Comparison of ENCODE assay signal across 8 mouse cellular contexts in genomic region chrX:167233104-167233687, GRCm38 (mm10). TPM values are rescaled to one million over a fixed set of nuclear protein-coding genes. Genes with fewer than 3 reads are reported as not detected.
DNase-seq lines count a peak whose midpoint lies in the region; ATAC-seq and TF ChIP-seq lines count a peak whose summit lies in the region.

No protein-coding gene starts in this region.

- H3K9me3 ChIP-seq in heart, embryonic 13.5 days = no peaks in the 10 kb centered on the region
- no peaks in the 10 kb centered on the region for H3K9me3 ChIP-seq in kidney, postnatal 0 days (replicated peaks; ENCODE audit: low read length)

- no peak overlapping the region for H3K27ac ChIP-seq in heart, embryonic 13.5 days (replicated peaks)
- no peak overlapping the region for H3K27ac ChIP-seq in kidney, postnatal 0 days

- no peaks in the 10 kb centered on the region for H3K36me3 ChIP-seq in heart, embryonic 13.5 days
- no peaks in the 10 kb centered on the region for H3K36me3 ChIP-seq in kidney, postnatal 0 days (ENCODE audit: insufficient read depth, low read length)

- ATAC-seq in activated CD4-positive, CD25-positive, alpha-beta regulatory T cell, adult 4 months = peak; percentile 53
- no peak for ATAC-seq in heart, embryonic 13.5 days (ENCODE audit: extremely low read depth, insufficient number of reproducible peaks, low FRiP score, low TSS enrichment)
- peak; percentile 65; the same call in 1 of the 2 replicates for ATAC-seq in kidney, postnatal 0 days (replicated peaks; ENCODE audit: low FRiP score, low read depth)
- peak; percentile 59 for ATAC-seq in neutrophil, adult 5-6 weeks (ENCODE audit: extremely low read depth, insufficient number of reproducible peaks, low FRiP score, poor library complexity, severe bottlenecking)

- peak; percentile 86 for DNase-seq in CD4-positive, CD25-positive, alpha-beta regulatory T cell, adult 2 months (ENCODE audit: low read depth, low spot score)
- DNase-seq in embryo, embryonic 9.5 days (ENCODE audit: extremely low spot score) = peak; percentile 50
- peak; percentile 74 for DNase-seq in kidney, postnatal 0 days (ENCODE audit: low spot score)
- peak; percentile 69 to 73 for DNase-seq in lung, adult 18-20 months
- DNase-seq in yolk sac, embryonic 10.5 days (ENCODE audit: low spot score) = peak; percentile 21

- H3K4me3 ChIP-seq in heart, embryonic 13.5 days = no peak overlapping the region
- no peak overlapping the region for H3K4me3 ChIP-seq in kidney, postnatal 0 days (replicated peaks; ENCODE audit: low read depth, low read length)

- H3K4me2 ChIP-seq in heart, embryonic 13.5 days = 0 out of 2 replicates have a peak overlapping the region, but pooled peaks have one; percentile 5
- H3K4me2 ChIP-seq in kidney, postnatal 0 days (ENCODE audit: low read length) = no peak overlapping the region

- H3K27me3 ChIP-seq in heart, embryonic 13.5 days (replicated peaks) = 0 out of 2 replicates have a peak, but pooled peaks cover 5% of the 10 kb centered on the region
- H3K27me3 ChIP-seq in kidney, postnatal 0 days (ENCODE audit: insufficient read depth, low read length) = no peaks in the 10 kb centered on the region

- peak; percentile 82 for TF ChIP-seq CTCF in kidney, postnatal 0 days (IDR thresholded peaks at IDR 0.05; ENCODE audit: low read depth)

- no peak overlapping the region for H3K9ac ChIP-seq in heart, embryonic 13.5 days
- no peak overlapping the region for H3K9ac ChIP-seq in kidney, postnatal 0 days (ENCODE audit: low read depth, low read length)

- no peaks in the 10 kb centered on the region for H3K4me1 ChIP-seq in heart, embryonic 13.5 days
- no peaks in the 10 kb centered on the region for H3K4me1 ChIP-seq in kidney, postnatal 0 days (replicated peaks; ENCODE audit: insufficient read depth, low read length)

- WGBS in heart, embryonic 13.5 days = 14% methylated on average over 9 of the region's 9 CpGs
- WGBS in kidney, postnatal 0 days = 38% methylated on average over 9 of the region's 9 CpGs

RNA-seq across cellular contexts. Expression of gene Tmsb4x, which starts 24.1 kb away (rescaled TPM):
- polyA plus RNA-seq in activated CD4-positive, CD25-positive, alpha-beta regulatory T cell, adult 4 months (2017; shearing (Covaris generic)) = over 10,000 TPM; 15,449 to 15,725 TPM
- polyA plus RNA-seq in heart, embryonic 13.5 days (2015; fragmentation: Nextera tagmentation; extraction: Ambion mirVana) = 3,022 and 3,158 TPM in 2 replicates
- polyA plus RNA-seq in kidney, postnatal 0 days (2015; fragmentation: Nextera tagmentation; extraction: Ambion mirVana) = 3,825 and 4,073 TPM in 2 replicates
- 5,959 and 5,978 TPM in 2 replicates for total RNA-seq in neutrophil, adult 5-6 weeks (2017)

RNA-seq across cellular contexts. Expression of gene Tlr8, which starts 30.9 kb away (rescaled TPM):
- not detected for polyA plus RNA-seq in activated CD4-positive, CD25-positive, alpha-beta regulatory T cell, adult 4 months (2017; shearing (Covaris generic))
- 0.24 and 0.57 TPM in 2 replicates for polyA plus RNA-seq in heart, embryonic 13.5 days (2015; fragmentation: Nextera tagmentation; extraction: Ambion mirVana)
- polyA plus RNA-seq in kidney, postnatal 0 days (2015; fragmentation: Nextera tagmentation; extraction: Ambion mirVana) = 0.18 and 0.26 TPM in 2 replicates
- total RNA-seq in neutrophil, adult 5-6 weeks (2017) = 22.6 and 29.2 TPM in 2 replicates

Comparison
In these comparisons a context has a peak if more than half of its experiments do, and no peak if none do; other contexts are left out.
1. DNase-seq: peak in every context shown above with its lines; median percentile 86 in CD4-positive, CD25-positive, alpha-beta regulatory T cell, adult 2 months; 74 in kidney, postnatal 0 days; 71 in lung, adult 18-20 months; 50 in embryo, embryonic 9.5 days; 21 in yolk sac, embryonic 10.5 days.